Mouse (Mus musculus) olfactory bulb, adult 2 months (tissue): ENCODE data around the gene Slc44a3.

Experiments used
- CTCF ChIP-seq: fragments of 200-500 bp; IDR thresholded peaks from 2 replicates; pipeline ENCODE4 v1.5.1; 2012; ENCODE audit warnings: low read depth, mild to moderate bottlenecking, low read length, moderate library complexity; ENCODE audit not compliant: insufficient read depth
- POLR2A ChIP-seq: fragments of 200-500 bp; IDR thresholded peaks from 2 replicates; pipeline ENCODE4 v1.6.1; 2012; ENCODE audit warnings: mild to moderate bottlenecking, low read depth, low read length, moderate library complexity; ENCODE audit not compliant: insufficient read depth

- TF ChIP-seq POLR2A (no peak), CTCF (no peak)
Observed at GRCm38 (mm10) chr3:121443861-121444271, 88.3 kb downstream of the Slc44a3 start.
